Mouse (Mus musculus): Measurements from ENCODE around the gene Synj2.

The Synj2 gene

GRCm38 (mm10) chr17:5941230-5942043, at the start of gene Synj2:
Gene Synj2 (plus strand): TSS chr17:5941280.
- DNase-seq = peak; percentile 39

- DNase-seq = no peak
Measured at GRCm38 (mm10) chr17:5891933-5892683, 49.0 kb upstream of the Synj2 start.

- peak; percentile 84 for DNase-seq
Measured at GRCm38 (mm10) chr17:5893092-5893491, 48.0 kb upstream of the Synj2 start.

GRCm38 (mm10) chr17:5893574-5894148, 47.4 kb upstream of the Synj2 start:
- no peak for DNase-seq

- no peak for DNase-seq
Measured at GRCm38 (mm10) chr17:5896066-5896465, 45.0 kb upstream of the Synj2 start.

- DNase-seq = no peak
Measured at GRCm38 (mm10) chr17:5896607-5897006, 44.5 kb upstream of the Synj2 start.

GRCm38 (mm10) chr17:5897326-5898200, 43.5 kb upstream of the Synj2 start:
- no peak for DNase-seq

GRCm38 (mm10) chr17:5899251-5899650, 41.8 kb upstream of the Synj2 start:
- no peak for DNase-seq

- DNase-seq = no peak
Measured at GRCm38 (mm10) chr17:5901381-5901780, 39.7 kb upstream of the Synj2 start.

- peak; percentile 17 for DNase-seq
Measured at GRCm38 (mm10) chr17:5903630-5904301, 37.3 kb upstream of the Synj2 start.

- no peak for DNase-seq
Measured at GRCm38 (mm10) chr17:5909681-5910080, 31.4 kb upstream of the Synj2 start.

- no peak for DNase-seq
Measured at GRCm38 (mm10) chr17:5911591-5911990, 29.5 kb upstream of the Synj2 start.

- DNase-seq = no peak
Measured at GRCm38 (mm10) chr17:5912797-5913196, 28.3 kb upstream of the Synj2 start.

GRCm38 (mm10) chr17:5914217-5914616, 26.9 kb upstream of the Synj2 start:
- no peak for DNase-seq

- DNase-seq = no peak
Measured at GRCm38 (mm10) chr17:5921954-5922353, 19.1 kb upstream of the Synj2 start.

GRCm38 (mm10) chr17:5923281-5923680, 17.8 kb upstream of the Synj2 start:
- DNase-seq = no peak

- no peak for DNase-seq
Measured at GRCm38 (mm10) chr17:5924238-5924637, 16.8 kb upstream of the Synj2 start.

GRCm38 (mm10) chr17:5926710-5927109, 14.4 kb upstream of the Synj2 start:
- no peak for DNase-seq

GRCm38 (mm10) chr17:5929031-5929430, 12.0 kb upstream of the Synj2 start:
- DNase-seq = no peak

- DNase-seq = no peak
Measured at GRCm38 (mm10) chr17:5932161-5932560, 8.9 kb upstream of the Synj2 start.

GRCm38 (mm10) chr17:5934554-5935324, 6.3 kb upstream of the Synj2 start:
- peak; percentile 76 for DNase-seq

Measured in kidney, adult 11 months (tissue).